Mouse (Mus musculus): Measurements from ENCODE around the gene Fcgbp. TPM values are rescaled to one million over a fixed set of nuclear protein-coding genes. Genes with fewer than 3 reads are reported as not detected.
A peak's percentile ranks its signal among the peaks of the same experiment; 100 is the strongest.
"Not testable (repeated sequence)": the region's sequence is repeated elsewhere in the genome, so short reads cannot be mapped to it uniquely, and the experiment has no call there.

Gene Fcgbp
- not detected for polyA plus RNA-seq (2017; shearing (Covaris generic))

- no peak for ATAC-seq
These were observed at the start of gene Fcgbp for GRCm38 (mm10) chr7:28070531-28071298. Gene Fcgbp (plus strand): TSS chr7:28071236.

GRCm38 (mm10) chr7:28044524-28044923 lies 26.5 kb upstream of the Fcgbp start:
- no peak for ATAC-seq

- ATAC-seq = peak; percentile 100
These were observed 21.3 kb upstream of the Fcgbp start, which contains the start of gene Psmc4 for GRCm38 (mm10) chr7:28049476-28050409. Gene Psmc4 (minus strand): TSS chr7:28050101.

- ATAC-seq = no peak
These were observed 20.5 kb upstream of the Fcgbp start for GRCm38 (mm10) chr7:28050584-28050983.

GRCm38 (mm10) chr7:28053046-28053930 lies 17.7 kb upstream of the Fcgbp start:
- ATAC-seq = no peak

- ATAC-seq = no peak
These were observed 11.1 kb upstream of the Fcgbp start for GRCm38 (mm10) chr7:28059972-28060371.

- no peak for ATAC-seq
These were observed 2.4 kb upstream of the Fcgbp start for GRCm38 (mm10) chr7:28068661-28069060.

- ATAC-seq = no peak
These were observed 1.4 kb upstream of the Fcgbp start for GRCm38 (mm10) chr7:28069546-28070172.

- ATAC-seq = no peak
These were observed 13.2 kb downstream of the Fcgbp start for GRCm38 (mm10) chr7:28084215-28084614.

- ATAC-seq = no peak
These were observed 15.2 kb downstream of the Fcgbp start for GRCm38 (mm10) chr7:28086236-28086635.

- no peak for ATAC-seq
These were observed 22.5 kb downstream of the Fcgbp start for GRCm38 (mm10) chr7:28093541-28093940.

- no peak for ATAC-seq
These were observed 28.1 kb downstream of the Fcgbp start for GRCm38 (mm10) chr7:28099101-28099500.

GRCm38 (mm10) chr7:28100596-28101590 lies 29.9 kb downstream of the Fcgbp start:
- no peak for ATAC-seq

GRCm38 (mm10) chr7:28102936-28103335 lies 31.9 kb downstream of the Fcgbp start:
- ATAC-seq = not testable (repeated sequence)

GRCm38 (mm10) chr7:28104670-28105069 lies 33.6 kb downstream of the Fcgbp start:
- ATAC-seq = no peak

GRCm38 (mm10) chr7:28106241-28106640 lies 35.2 kb downstream of the Fcgbp start:
- ATAC-seq = no peak

GRCm38 (mm10) chr7:28114648-28115047 lies 43.6 kb downstream of the Fcgbp start:
- ATAC-seq = no peak

GRCm38 (mm10) chr7:28129166-28129565 lies 58.1 kb downstream of the Fcgbp start, which contains the start of gene 9530053A07Rik:
Gene 9530053A07Rik (plus strand): TSS chr7:28129466.
- no peak for ATAC-seq

- no peak for ATAC-seq
These were observed 66.6 kb downstream of the Fcgbp start for GRCm38 (mm10) chr7:28137613-28138012.

GRCm38 (mm10) chr7:28148263-28148662 lies 77.2 kb downstream of the Fcgbp start:
- peak; percentile 47 for ATAC-seq
